Mouse (Mus musculus): ENCODE measurements around the gene Dhx40. TPM values are rescaled to one million over a fixed set of nuclear protein-coding genes. Genes with fewer than 3 reads are reported as not detected.
"Not testable (repeated sequence)": the region's sequence is repeated elsewhere in the genome, so short reads cannot be mapped to it uniquely, and the experiment has no call there.

The Dhx40 gene
- polyA plus RNA-seq, 1 experiment from 2014 or later = 34.2 TPM

DNA sequence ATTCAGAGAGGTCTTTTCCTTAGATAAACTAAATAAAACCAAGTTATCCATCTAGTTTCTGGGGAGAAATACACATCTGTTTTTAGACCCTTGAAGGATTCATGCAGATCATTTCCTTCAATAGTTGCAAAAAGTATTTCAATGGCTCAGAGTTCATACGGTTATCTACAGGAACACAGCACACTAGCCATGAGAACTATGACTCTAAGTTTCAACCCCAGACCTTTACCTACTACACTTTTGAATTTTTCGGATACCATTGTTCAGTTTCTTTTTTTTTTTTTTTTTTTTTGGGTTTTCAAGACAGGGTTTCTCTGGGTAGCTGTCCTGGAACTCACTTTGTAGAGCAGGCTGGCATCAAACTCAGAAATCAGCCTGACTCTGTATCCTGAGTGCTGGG lies 68.1 kb downstream of the Dhx40 start:
- no peaks in the 10 kb centered on the region; the same call in 1 of the 2 replicates for H3K4me1 ChIP-seq (replicated peaks)
- no peaks in the 10 kb centered on the region for H3K9me3 ChIP-seq
- WGBS = 95% methylated on average over 2 of the region's 2 CpGs
- H3K27me3 ChIP-seq = no peaks in the 10 kb centered on the region
- H3K36me3 ChIP-seq = 0 out of 2 replicates have a peak, but pooled peaks cover 4% of the 10 kb centered on the region
- H3K4me2 ChIP-seq (replicated peaks) = no peak overlapping the region
- ATAC-seq = no peak
- no peak overlapping the region for H3K4me3 ChIP-seq (replicated peaks)
- no peak overlapping the region for H3K9ac ChIP-seq (replicated peaks)
- no peak overlapping the region for H3K27ac ChIP-seq

- H3K9me3 ChIP-seq = no peaks in the 10 kb centered on the region
- H3K4me2 ChIP-seq (replicated peaks) = no peak overlapping the region
- H3K9ac ChIP-seq (replicated peaks) = no peak overlapping the region
- H3K27ac ChIP-seq = no peak overlapping the region
- 98% methylated on average over 1 of the region's 1 CpGs for WGBS
- H3K36me3 ChIP-seq = 0 out of 2 replicates have a peak, but pooled peaks cover 4% of the 10 kb centered on the region
- no peaks in the 10 kb centered on the region for H3K27me3 ChIP-seq
- H3K4me1 ChIP-seq (replicated peaks) = no peaks in the 10 kb centered on the region; the same call in 1 of the 2 replicates
- no peak overlapping the region for H3K4me3 ChIP-seq (replicated peaks)
- ATAC-seq = no peak
These were observed 68.6 kb downstream of the Dhx40 start for GRCm38 (mm10) chr11:86738956-86739355.

DNA sequence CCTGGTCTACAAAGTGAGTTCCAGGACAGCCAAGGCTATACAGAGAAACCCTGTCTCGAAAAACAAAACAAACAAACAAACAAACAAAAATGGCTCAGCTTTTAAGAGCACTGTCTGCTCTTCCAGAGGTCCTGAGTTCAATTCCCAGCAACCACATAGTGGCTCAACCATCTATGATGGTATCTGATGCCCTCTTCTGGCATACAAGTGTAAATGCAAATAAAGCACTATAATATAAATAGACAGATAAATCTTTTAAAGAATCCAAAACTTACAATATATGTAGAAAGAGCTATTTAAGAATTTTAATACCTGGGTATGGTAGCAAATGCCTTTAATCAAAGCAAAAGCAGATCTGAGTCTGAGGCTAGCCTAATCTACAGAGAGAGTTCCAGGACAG lies 69.2 kb downstream of the Dhx40 start:
- not testable (repeated sequence) for H3K27ac ChIP-seq; H3K4me2 ChIP-seq (replicated peaks); H3K9ac ChIP-seq (replicated peaks); H3K36me3 ChIP-seq; H3K9me3 ChIP-seq; H3K27me3 ChIP-seq; H3K4me1 ChIP-seq (replicated peaks); ATAC-seq; H3K4me3 ChIP-seq (replicated peaks)
- 100% methylated on average over 1 of the region's 1 CpGs for WGBS

GRCm38 (mm10) chr11:86737301-86738000 lies 70.1 kb downstream of the Dhx40 start:
- H3K9ac ChIP-seq (replicated peaks) = no peak overlapping the region
- H3K9me3 ChIP-seq = no peaks in the 10 kb centered on the region
- H3K4me1 ChIP-seq (replicated peaks) = no peaks in the 10 kb centered on the region; the same call in 1 of the 2 replicates
- H3K4me2 ChIP-seq (replicated peaks) = no peak overlapping the region
- no peaks in the 10 kb centered on the region for H3K27me3 ChIP-seq
- ATAC-seq = no peak
- no peak overlapping the region for H3K27ac ChIP-seq
- H3K4me3 ChIP-seq (replicated peaks) = no peak overlapping the region
- H3K36me3 ChIP-seq = peaks cover 11% of the 10 kb centered on the region; the same call in 1 of the 2 replicates
- WGBS = 91% methylated on average over 8 of the region's 8 CpGs

GRCm38 (mm10) chr11:86734993-86735392 lies 72.6 kb downstream of the Dhx40 start:
- no peak overlapping the region for H3K27ac ChIP-seq
- H3K9me3 ChIP-seq = no peaks in the 10 kb centered on the region
- no peak overlapping the region for H3K9ac ChIP-seq (replicated peaks)
- no peak overlapping the region for H3K4me3 ChIP-seq (replicated peaks)
- ATAC-seq = no peak
- H3K27me3 ChIP-seq = no peaks in the 10 kb centered on the region
- peaks cover 26% of the 10 kb centered on the region for H3K36me3 ChIP-seq
- no peak overlapping the region for H3K4me2 ChIP-seq (replicated peaks)
- 91% methylated on average over 4 of the region's 4 CpGs for WGBS
- H3K4me1 ChIP-seq (replicated peaks) = no peaks in the 10 kb centered on the region; the same call in 1 of the 2 replicates

DNA sequence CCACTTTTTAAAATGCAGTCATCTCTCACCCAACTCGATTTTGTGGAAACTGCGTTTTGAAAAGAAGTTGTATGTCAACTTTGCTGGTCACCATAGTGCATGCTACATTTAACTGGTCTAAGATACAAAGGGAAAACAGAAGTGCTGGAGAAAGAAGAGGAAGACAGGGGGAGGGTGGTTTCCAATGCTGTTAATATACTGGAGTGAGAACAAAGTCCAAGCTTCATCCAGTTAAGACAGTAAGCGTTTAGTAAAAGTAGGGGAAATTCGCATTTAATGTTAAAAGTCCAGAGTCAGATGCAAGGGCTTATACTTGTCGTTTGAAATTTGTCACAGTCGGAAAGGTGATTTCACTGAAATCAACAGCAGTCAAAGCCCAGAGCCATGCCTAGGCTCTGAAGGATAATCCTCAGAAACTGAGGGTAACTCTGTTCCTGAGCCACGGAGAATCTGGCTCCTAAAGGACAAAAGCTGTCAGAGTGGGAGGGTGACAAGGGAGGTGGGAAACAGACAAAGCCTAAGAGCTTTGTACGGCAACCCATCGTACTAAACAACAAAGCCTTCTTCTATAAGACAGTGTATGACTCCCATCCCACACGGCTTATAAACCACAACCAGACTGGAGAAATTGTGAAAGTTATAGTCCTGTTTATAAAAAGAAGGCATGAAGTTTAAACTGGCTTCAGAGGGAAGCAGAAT lies 73.2 kb downstream of the Dhx40 start:
- Histone ChIP-seq H3K27me3 (no peaks in the 10 kb centered on the region), H3K9me3 (no peaks in the 10 kb centered on the region), H3K36me3 (peaks cover 30% of the 10 kb centered on the region), H3K27ac (no peak overlapping the region), H3K4me1 (replicated peaks) (no peaks in the 10 kb centered on the region; the same call in 1 of the 2 replicates), H3K4me3 (replicated peaks) (no peak overlapping the region), H3K4me2 (replicated peaks) (no peak overlapping the region), H3K9ac (replicated peaks) (no peak overlapping the region)
- ATAC-seq = no peak
- WGBS = 60% methylated on average over 10 of the region's 10 CpGs

- peaks cover 42% of the 10 kb centered on the region for H3K36me3 ChIP-seq
- H3K9ac ChIP-seq (replicated peaks) = no peak overlapping the region
- H3K27ac ChIP-seq = no peak overlapping the region
- no peaks in the 10 kb centered on the region for H3K27me3 ChIP-seq
- no peak overlapping the region for H3K4me3 ChIP-seq (replicated peaks)
- no peak overlapping the region for H3K4me2 ChIP-seq (replicated peaks)
- ATAC-seq = no peak
- no peaks in the 10 kb centered on the region for H3K9me3 ChIP-seq
- WGBS = 95% methylated on average over 2 of the region's 2 CpGs
- H3K4me1 ChIP-seq (replicated peaks) = no peaks in the 10 kb centered on the region; the same call in 1 of the 2 replicates
These were observed 76.1 kb downstream of the Dhx40 start for GRCm38 (mm10) chr11:86731443-86731842.

GRCm38 (mm10) chr11:86725607-86726006 lies 81.9 kb downstream of the Dhx40 start:
- ATAC-seq = no peak
- no peak overlapping the region for H3K4me3 ChIP-seq (replicated peaks)
- no peaks in the 10 kb centered on the region for H3K27me3 ChIP-seq
- peaks cover 46% of the 10 kb centered on the region for H3K36me3 ChIP-seq
- no peaks in the 10 kb centered on the region for H3K4me1 ChIP-seq (replicated peaks)
- no peak overlapping the region for H3K27ac ChIP-seq
- H3K4me2 ChIP-seq (replicated peaks) = no peak overlapping the region
- no peaks in the 10 kb centered on the region for H3K9me3 ChIP-seq
- no peak overlapping the region for H3K9ac ChIP-seq (replicated peaks)

- no peak overlapping the region for H3K4me3 ChIP-seq (replicated peaks)
- peaks cover 49% of the 10 kb centered on the region for H3K36me3 ChIP-seq
- no peak overlapping the region for H3K9ac ChIP-seq (replicated peaks)
- no peak overlapping the region for H3K27ac ChIP-seq
- 93% methylated on average over 7 of the region's 7 CpGs for WGBS
- no peaks in the 10 kb centered on the region for H3K4me1 ChIP-seq (replicated peaks)
- H3K4me2 ChIP-seq (replicated peaks) = no peak overlapping the region
- no peak for ATAC-seq
- no peaks in the 10 kb centered on the region for H3K9me3 ChIP-seq
- no peaks in the 10 kb centered on the region for H3K27me3 ChIP-seq
These were observed 82.6 kb downstream of the Dhx40 start for GRCm38 (mm10) chr11:86724982-86725381.

GRCm38 (mm10) chr11:86724004-86724403 lies 83.5 kb downstream of the Dhx40 start:
- Histone ChIP-seq H3K27ac (no peak overlapping the region), H3K9me3 (no peaks in the 10 kb centered on the region), H3K36me3 (peaks cover 52% of the 10 kb centered on the region), H3K4me1 (replicated peaks) (no peaks in the 10 kb centered on the region), H3K9ac (replicated peaks) (no peak overlapping the region), H3K4me2 (replicated peaks) (no peak overlapping the region), H3K27me3 (no peaks in the 10 kb centered on the region), H3K4me3 (replicated peaks) (no peak overlapping the region)
- WGBS = 91% methylated on average over 3 of the region's 3 CpGs
- ATAC-seq = no peak

DNA sequence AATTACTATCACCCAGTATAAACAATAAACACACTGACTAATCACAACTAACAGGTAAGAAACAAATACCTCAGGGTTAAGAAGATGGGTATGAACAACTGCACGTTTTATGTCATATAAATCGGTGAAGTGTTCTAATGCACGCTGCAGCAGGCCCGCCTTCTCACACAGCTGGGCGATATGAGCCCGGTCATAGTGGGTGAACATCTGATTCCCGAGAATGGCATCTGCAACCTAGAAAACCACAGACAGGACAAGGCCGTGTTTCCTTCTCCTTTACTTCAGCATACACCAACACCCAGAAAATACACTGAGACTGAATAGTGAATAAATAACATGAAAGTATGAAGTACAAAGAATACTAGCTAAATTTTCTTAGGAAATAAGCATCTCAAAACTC lies 88.2 kb downstream of the Dhx40 start:
- H3K27ac ChIP-seq = no peak overlapping the region
- 95% methylated on average over 8 of the region's 8 CpGs for WGBS

More for the DNA sequence above, 88.2 kb downstream of the Dhx40 start:
- Histone ChIP-seq H3K36me3 (peaks cover 63% of the 10 kb centered on the region), H3K4me3 (replicated peaks) (no peak overlapping the region), H3K9ac (replicated peaks) (no peak overlapping the region), H3K27me3 (no peaks in the 10 kb centered on the region), H3K4me1 (replicated peaks) (no peaks in the 10 kb centered on the region), H3K9me3 (no peaks in the 10 kb centered on the region), H3K4me2 (replicated peaks) (no peak overlapping the region)
- ATAC-seq = no peak

Measured in midbrain, embryonic 13.5 days (tissue).